Mouse (Mus musculus) stomach, embryonic 16.5 days (tissue): ENCODE measurements around the gene Sostdc1. TPM values are rescaled to one million over a fixed set of nuclear protein-coding genes. Genes with fewer than 3 reads are reported as not detected.

Experiments used
- ATAC-seq: fragments of 200-750 bp; cut with Nextera tagmentation; 2 replicates; pipeline ENCODE4 v1.8.0; 2017; ENCODE audit warnings: moderate number of reproducible peaks, moderate TSS enrichment; ENCODE audit not compliant: insufficient read depth, low FRiP score
- H3K27ac ChIP-seq: fragments of 300-500 bp; sonication (generic); 2 replicates; pipeline ENCODE4 v1.5.1; 2014; ENCODE audit warnings: low read length
- H3K27me3 ChIP-seq: fragments of 300-500 bp; sonication (generic); 2 replicates; pipeline ENCODE4 v1.6.1; 2014; ENCODE audit warnings: low read length, control low read depth, mixed read lengths; ENCODE audit not compliant: control insufficient read depth, insufficient read depth
- H3K36me3 ChIP-seq: fragments of 300-500 bp; sonication (generic); 2 replicates; pipeline ENCODE4 v1.6.1; 2014; ENCODE audit warnings: low read length; ENCODE audit not compliant: control insufficient read depth, insufficient read depth
- H3K4me1 ChIP-seq: fragments of 300-500 bp; sonication (generic); 2 replicates; pipeline ENCODE4 v1.6.1; 2014; ENCODE audit warnings: low read length, control low read depth, mixed read lengths; ENCODE audit not compliant: control insufficient read depth, insufficient read depth
- H3K4me2 ChIP-seq: fragments of 300-500 bp; sonication (generic); 2 replicates; pipeline ENCODE4 v1.6.1; 2014; ENCODE audit warnings: low read depth, low read length, mixed read lengths
- H3K4me3 ChIP-seq: fragments of 300-500 bp; sonication (generic); replicated peaks from 2 replicates; pipeline ENCODE4 v1.5.1; 2014; ENCODE audit warnings: mild to moderate bottlenecking, low read length
- H3K9ac ChIP-seq: fragments of 300-500 bp; sonication (generic); 2 replicates; pipeline ENCODE4 v1.6.1; 2014; ENCODE audit warnings: low read length
- H3K9me3 ChIP-seq: fragments of 300-500 bp; sonication (generic); replicated peaks from 2 replicates; pipeline ENCODE4 v1.6.1; 2016; ENCODE audit warnings: low read length, control low read depth; ENCODE audit not compliant: control insufficient read depth
- WGBS: fragments of 180-500 bp; shearing (Covaris S2); extraction: QIAGEN DNeasy Blood & Tissue Kit; methylation state at CpG from one replicate; pipeline ENCODE4 v1.1.7; 2014; 5-methylcytosine and 5-hydroxymethylcytosine counted together
- polyA plus RNA-seq: library from polyadenylated mRNA; unstranded; fragments of >200 nt; fragmentation: Nextera tagmentation; extraction: Ambion mirVana; gene quantifications from 2 replicates; pipeline ENCODE4 v1.2.1, GENCODE M21; 2015

Gene Sostdc1
- polyA plus RNA-seq, 1 experiment from 2014 or later: 11.0 TPM

- H3K36me3 ChIP-seq: no peaks in the 10 kb centered on the region
- H3K9ac ChIP-seq: no peak overlapping the region
- WGBS: 56% methylated on average over 4 of the region's 4 CpGs
- no peak overlapping the region for H3K4me3 ChIP-seq
- no peaks in the 10 kb centered on the region for H3K4me1 ChIP-seq
- no peaks in the 10 kb centered on the region for H3K27me3 ChIP-seq
- H3K9me3 ChIP-seq: no peaks in the 10 kb centered on the region
- H3K27ac ChIP-seq: no peak overlapping the region
- no peak overlapping the region for H3K4me2 ChIP-seq
- no peak for ATAC-seq
Measured at GRCm38 (mm10) chr12:36344131-36344530, 30.2 kb downstream of the Sostdc1 start.

- Histone ChIP-seq H3K9ac (no peak overlapping the region), H3K36me3 (no peaks in the 10 kb centered on the region), H3K4me2 (no peak overlapping the region), H3K9me3 (no peaks in the 10 kb centered on the region), H3K27ac (no peak overlapping the region), H3K4me3 (no peak overlapping the region), H3K27me3 (no peaks in the 10 kb centered on the region), H3K4me1 (no peaks in the 10 kb centered on the region)
- ATAC-seq: no peak
- 88% methylated on average over 3 of the region's 3 CpGs for WGBS
Measured at GRCm38 (mm10) chr12:36360064-36360463, 46.1 kb downstream of the Sostdc1 start.

- no peak for ATAC-seq
- Histone ChIP-seq H3K4me1 (no peaks in the 10 kb centered on the region), H3K9me3 (no peaks in the 10 kb centered on the region), H3K27me3 (no peaks in the 10 kb centered on the region), H3K4me3 (no peak overlapping the region), H3K4me2 (no peak overlapping the region), H3K9ac (no peak overlapping the region), H3K36me3 (no peaks in the 10 kb centered on the region), H3K27ac (no peak overlapping the region)
- WGBS: 88% methylated on average over 5 of the region's 5 CpGs
Measured at GRCm38 (mm10) chr12:36360693-36361092, 46.8 kb downstream of the Sostdc1 start.

- no peak overlapping the region for H3K9ac ChIP-seq
- 81% methylated on average over 4 of the region's 4 CpGs for WGBS
- ATAC-seq: peak; percentile 62
- no peak overlapping the region for H3K4me2 ChIP-seq
- H3K27ac ChIP-seq: no peak overlapping the region
- H3K9me3 ChIP-seq: no peaks in the 10 kb centered on the region
- H3K36me3 ChIP-seq: no peaks in the 10 kb centered on the region
- H3K4me1 ChIP-seq: no peaks in the 10 kb centered on the region
- H3K4me3 ChIP-seq: no peak overlapping the region
- no peaks in the 10 kb centered on the region for H3K27me3 ChIP-seq
Measured at GRCm38 (mm10) chr12:36364013-36364412, 50.1 kb downstream of the Sostdc1 start.

Other genes starting within 250 kb of the Sostdc1 start
- gene Ankmy2, start 157.0 kb upstream of the Sostdc1 start, polyA plus RNA-seq: 40.8 and 44.3 TPM in 2 replicates
- 175 and 181 TPM in 2 replicates for gene Bzw2, start 156.1 kb upstream of the Sostdc1 start, polyA plus RNA-seq
- not detected in 2 replicates for gene Lrrc72, start 60.7 kb upstream of the Sostdc1 start, polyA plus RNA-seq
- 8.2 and 10.4 TPM in 2 replicates for gene Ispd, start 67.3 kb downstream of the Sostdc1 start, polyA plus RNA-seq
- gene D630036H23Rik, start 68.0 kb downstream of the Sostdc1 start, polyA plus RNA-seq: 0.34 and 1.9 TPM in 2 replicates